Mouse (Mus musculus): Measurements from ENCODE around the gene Hsf2bp.

The Hsf2bp gene

GRCm38 (mm10) chr17:31982326-31983190 is 53.6 kb downstream of the Hsf2bp start:
- DNase-seq (ENCODE audit: low spot score in 2 of 2): peak; percentile 44 to 59

- DNase-seq (ENCODE audit: low spot score in 2 of 2): peak in 1 of 2 experiments; percentile 24
Observed at GRCm38 (mm10) chr17:31979888-31980287, 56.3 kb downstream of the Hsf2bp start.

- DNase-seq (ENCODE audit: low spot score in 2 of 2): no peak
Observed at GRCm38 (mm10) chr17:31977131-31977530, 59.0 kb downstream of the Hsf2bp start.

- no peak for DNase-seq (ENCODE audit: low spot score in 2 of 2)
Observed at GRCm38 (mm10) chr17:31976501-31976900, 59.6 kb downstream of the Hsf2bp start.

- DNase-seq (ENCODE audit: low spot score in 2 of 2): no peak
Observed at GRCm38 (mm10) chr17:31974694-31975093, 61.5 kb downstream of the Hsf2bp start.

- no peak for DNase-seq (ENCODE audit: low spot score in 2 of 2)
Observed at GRCm38 (mm10) chr17:31973664-31974230, 62.4 kb downstream of the Hsf2bp start.

- DNase-seq (ENCODE audit: low spot score in 2 of 2): no peak
Observed at GRCm38 (mm10) chr17:31970890-31971289, 65.3 kb downstream of the Hsf2bp start.

GRCm38 (mm10) chr17:31968801-31969200 is 67.3 kb downstream of the Hsf2bp start:
- no peak for DNase-seq (ENCODE audit: low spot score in 2 of 2)

- no peak for DNase-seq (ENCODE audit: low spot score in 2 of 2)
Observed at GRCm38 (mm10) chr17:31967311-31967710, 68.8 kb downstream of the Hsf2bp start.

GRCm38 (mm10) chr17:31966566-31966965 is 69.6 kb downstream of the Hsf2bp start:
- DNase-seq (ENCODE audit: low spot score in 2 of 2): no peak

GRCm38 (mm10) chr17:31965623-31966022 is 70.5 kb downstream of the Hsf2bp start:
- peak in 1 of 2 experiments; percentile 13 for DNase-seq (ENCODE audit: low spot score in 2 of 2)

- no peak for DNase-seq (ENCODE audit: low spot score in 2 of 2)
Observed at GRCm38 (mm10) chr17:31962930-31963329, 73.2 kb downstream of the Hsf2bp start.

- no peak for DNase-seq (ENCODE audit: low spot score in 2 of 2)
Observed at GRCm38 (mm10) chr17:31962281-31962680, 73.9 kb downstream of the Hsf2bp start.

- no peak for DNase-seq (ENCODE audit: low spot score in 2 of 2)
Observed at GRCm38 (mm10) chr17:31954551-31955140, 81.5 kb downstream of the Hsf2bp start.

- no peak for DNase-seq (ENCODE audit: low spot score in 2 of 2)
Observed at GRCm38 (mm10) chr17:31949076-31949475, 87.1 kb downstream of the Hsf2bp start.

GRCm38 (mm10) chr17:31946436-31946835 is 89.7 kb downstream of the Hsf2bp start:
- no peak for DNase-seq (ENCODE audit: low spot score in 2 of 2)

- DNase-seq (ENCODE audit: low spot score in 2 of 2): no peak
Observed at GRCm38 (mm10) chr17:31943881-31944539, 92.1 kb downstream of the Hsf2bp start.

GRCm38 (mm10) chr17:31941616-31942015 is 94.5 kb downstream of the Hsf2bp start:
- DNase-seq (ENCODE audit: low spot score in 2 of 2): no peak

GRCm38 (mm10) chr17:31940607-31941006 is 95.5 kb downstream of the Hsf2bp start:
- peak in 1 of 2 experiments; percentile 58 for DNase-seq (ENCODE audit: low spot score in 2 of 2)

- peak; percentile 65 to 71 for DNase-seq (ENCODE audit: low spot score in 2 of 2)
Observed at GRCm38 (mm10) chr17:31939292-31940060, 96.7 kb downstream of the Hsf2bp start.

- DNase-seq (ENCODE audit: low spot score in 2 of 2): no peak
Observed at GRCm38 (mm10) chr17:31938539-31939260, 97.4 kb downstream of the Hsf2bp start.

All from urinary bladder, postnatal 36 days (tissue).